In genomic region chr19:53312336-53312871, GRCm38 (mm10) we compare ENCODE assay signal across 9 mouse cellular contexts. TPM values are rescaled to one million over a fixed set of nuclear protein-coding genes. Genes with fewer than 3 reads are reported as not detected.
DNase-seq lines count a peak whose midpoint lies in the region; ATAC-seq and TF ChIP-seq lines count a peak whose summit lies in the region.
"Had no signal": no experiment of that assay in that cellular context is flagged by ENCODE, and none has a peak within 500 bp of the region (broad histone marks: within the 10 kb centered on the region; RNA-seq: fewer than 3 reads in every experiment).

No protein-coding gene starts in this region.

- peak; percentile 27; the same call in 1 of the 2 replicates for TF ChIP-seq POLR2A in brain, embryonic 14.5 days (IDR thresholded peaks at IDR 0.05; ENCODE audit: borderline replicate concordance, extremely low read depth, insufficient read depth, insufficient read length, poor library complexity, severe bottlenecking)

- peak overlapping the region; percentile 99 for H3K27ac ChIP-seq in forebrain, embryonic 14.5 days (ENCODE audit: low read depth, low read length)
- H3K27ac ChIP-seq in lung, postnatal 0 days (ENCODE audit: low read length), result peak overlapping the region; percentile 99

- H3K4me3 ChIP-seq in G1E (ENCODE audit: low read depth, low read length), result peak overlapping the region; percentile 95
- H3K4me3 ChIP-seq in forebrain, embryonic 14.5 days (ENCODE audit: low read depth, low read length), result peak overlapping the region; percentile 99
- H3K4me3 ChIP-seq in lung, postnatal 0 days (ENCODE audit: low read depth, low read length), result peak overlapping the region; percentile 86

- under 1% methylated on average over 24 of the region's 26 CpGs for WGBS in forebrain, embryonic 14.5 days
- 4% methylated on average over 23 of the region's 26 CpGs for WGBS in lung, postnatal 0 days

- H3K36me3 ChIP-seq in G1E (replicated peaks), result peaks cover 26% of the 10 kb centered on the region
- no peaks in the 10 kb centered on the region for H3K36me3 ChIP-seq in forebrain, embryonic 14.5 days (ENCODE audit: control insufficient read depth, insufficient read depth, low read length)
- no peaks in the 10 kb centered on the region for H3K36me3 ChIP-seq in lung, postnatal 0 days (ENCODE audit: insufficient read depth, low read length)

- no peak for TF ChIP-seq EP300 in lung, postnatal 0 days (IDR thresholded peaks at IDR 0.05)

- ATAC-seq in G1E (ENCODE audit: extremely low read depth, insufficient number of reproducible peaks, low FRiP score, poor library complexity, severe bottlenecking), result no peak
- peak; percentile 25 for ATAC-seq in forebrain, embryonic 14.5 days
- ATAC-seq in lung, postnatal 0 days, result peak; percentile 27

- peaks cover 46% of the 10 kb centered on the region for H3K4me1 ChIP-seq in G1E (ENCODE audit: insufficient read depth, low read depth, low read length)
- peaks cover 8% of the 10 kb centered on the region for H3K4me1 ChIP-seq in forebrain, embryonic 14.5 days (ENCODE audit: control insufficient read depth, insufficient read depth, low read length)
- H3K4me1 ChIP-seq in lung, postnatal 0 days (ENCODE audit: insufficient read depth, low read depth, low read length), result peaks cover 11% of the 10 kb centered on the region

- no peaks in the 10 kb centered on the region for H3K9me3 ChIP-seq in G1E (replicated peaks)
- H3K9me3 ChIP-seq in forebrain, embryonic 14.5 days (replicated peaks; ENCODE audit: control insufficient read depth, low read length), result no peaks in the 10 kb centered on the region
- no peaks in the 10 kb centered on the region for H3K9me3 ChIP-seq in lung, postnatal 0 days (ENCODE audit: low read length)

- peaks cover 3% of the 10 kb centered on the region; the same call in 1 of the 2 replicates for H3K27me3 ChIP-seq in G1E (ENCODE audit: insufficient read depth, low read length)
- H3K27me3 ChIP-seq in forebrain, embryonic 14.5 days (replicated peaks; ENCODE audit: control insufficient read depth, insufficient read depth, low read length), result no peaks in the 10 kb centered on the region
- H3K27me3 ChIP-seq in lung, postnatal 0 days (replicated peaks; ENCODE audit: insufficient read depth, low read length), result no peaks in the 10 kb centered on the region

- no peak for TF ChIP-seq CTCF in G1E (IDR thresholded peaks at IDR 0.05; ENCODE audit: low read depth, low read length)
- no peak for TF ChIP-seq CTCF in brain, embryonic 14.5 days (IDR thresholded peaks at IDR 0.05; ENCODE audit: borderline replicate concordance, extremely low read depth, insufficient read depth, insufficient read length)
- TF ChIP-seq CTCF in lung, postnatal 0 days (IDR thresholded peaks at IDR 0.05), result 0 out of 2 replicates have a peak, but pooled peaks have one; percentile 0

- H3K9ac ChIP-seq in forebrain, embryonic 14.5 days (ENCODE audit: low read length), result peak overlapping the region; percentile 82
- H3K9ac ChIP-seq in lung, postnatal 0 days (replicated peaks; ENCODE audit: low read depth), result peak overlapping the region; percentile 77

- peak; percentile 62 for DNase-seq in G1E (ENCODE audit: low spot score)
- peak; percentile 86 for DNase-seq in brain, embryonic 14.5 days (ENCODE audit: low read depth)
- peak; percentile 76 for DNase-seq in forebrain, embryonic 14.5 days (ENCODE audit: low spot score)
- DNase-seq in heart, postnatal 4 days, result peak; percentile 73
- DNase-seq in layer of hippocampus, adult 9-11 months, result peak; percentile 69
- peak; percentile 87 for DNase-seq in lung, postnatal 0 days (ENCODE audit: low spot score)
- peak; percentile 67 for DNase-seq in retina, embryonic 14.5 days (ENCODE audit: low spot score)
- DNase-seq in urinary bladder, postnatal 4 days (ENCODE audit: low spot score in 2 of 2), result peak; percentile 57 to 62

- peak overlapping the region; percentile 93 for H3K4me2 ChIP-seq in forebrain, embryonic 14.5 days (ENCODE audit: low read length)
- peak overlapping the region; percentile 95 for H3K4me2 ChIP-seq in lung, postnatal 0 days (replicated peaks; ENCODE audit: low read depth, low read length)

RNA-seq across cellular contexts. Expression of gene Mxi1, which starts 2.1 kb away (rescaled TPM):
- total RNA-seq in G1E (2014; fragmentation: Nextera tagmentation), result 45.8 and 74.6 TPM in 2 replicates
- total RNA-seq in G1E (2017), result 43.0 and 47.1 TPM in 2 replicates
- 20.5 and 23.4 TPM in 2 replicates for polyA plus RNA-seq in G1E (2012)
- polyA plus RNA-seq in brain, embryonic 14.5 days (2012; rRNA removed), result 37.1 and 44.2 TPM in 2 replicates
- 27.6 and 41.0 TPM in 2 replicates for polyA plus RNA-seq in forebrain, embryonic 14.5 days (2014; fragmentation: Nextera tagmentation; extraction: Ambion mirVana)
- total RNA-seq in heart, postnatal 4 days (2021), result 10 to 100 TPM; 26.1 to 27.1 TPM
- polyA plus RNA-seq in lung, postnatal 0 days (2015; fragmentation: Nextera tagmentation; extraction: Ambion mirVana), result 40.4 and 43.0 TPM in 2 replicates

RNA-seq across cellular contexts. Expression of gene Gm10197, which starts 59.2 kb away (rescaled TPM):
- total RNA-seq in G1E (2014; fragmentation: Nextera tagmentation), result not detected in 2 replicates
- total RNA-seq in G1E (2017), result 6.6 TPM in 1 of 2 replicates, not detected in the other
- not detected in 2 replicates for polyA plus RNA-seq in G1E (2012)
- not detected in 2 replicates for polyA plus RNA-seq in brain, embryonic 14.5 days (2012; rRNA removed)
- 7.2 TPM in 1 of 2 replicates, not detected in the other for polyA plus RNA-seq in forebrain, embryonic 14.5 days (2014; fragmentation: Nextera tagmentation; extraction: Ambion mirVana)
- total RNA-seq in heart, postnatal 4 days (2021), result not detected
- 2.2 TPM in 1 of 2 replicates, not detected in the other for polyA plus RNA-seq in lung, postnatal 0 days (2015; fragmentation: Nextera tagmentation; extraction: Ambion mirVana)
- total RNA-seq: hematopoietic stem cell, adult 5-6 weeks had no signal
